In the genomic region with DNA sequence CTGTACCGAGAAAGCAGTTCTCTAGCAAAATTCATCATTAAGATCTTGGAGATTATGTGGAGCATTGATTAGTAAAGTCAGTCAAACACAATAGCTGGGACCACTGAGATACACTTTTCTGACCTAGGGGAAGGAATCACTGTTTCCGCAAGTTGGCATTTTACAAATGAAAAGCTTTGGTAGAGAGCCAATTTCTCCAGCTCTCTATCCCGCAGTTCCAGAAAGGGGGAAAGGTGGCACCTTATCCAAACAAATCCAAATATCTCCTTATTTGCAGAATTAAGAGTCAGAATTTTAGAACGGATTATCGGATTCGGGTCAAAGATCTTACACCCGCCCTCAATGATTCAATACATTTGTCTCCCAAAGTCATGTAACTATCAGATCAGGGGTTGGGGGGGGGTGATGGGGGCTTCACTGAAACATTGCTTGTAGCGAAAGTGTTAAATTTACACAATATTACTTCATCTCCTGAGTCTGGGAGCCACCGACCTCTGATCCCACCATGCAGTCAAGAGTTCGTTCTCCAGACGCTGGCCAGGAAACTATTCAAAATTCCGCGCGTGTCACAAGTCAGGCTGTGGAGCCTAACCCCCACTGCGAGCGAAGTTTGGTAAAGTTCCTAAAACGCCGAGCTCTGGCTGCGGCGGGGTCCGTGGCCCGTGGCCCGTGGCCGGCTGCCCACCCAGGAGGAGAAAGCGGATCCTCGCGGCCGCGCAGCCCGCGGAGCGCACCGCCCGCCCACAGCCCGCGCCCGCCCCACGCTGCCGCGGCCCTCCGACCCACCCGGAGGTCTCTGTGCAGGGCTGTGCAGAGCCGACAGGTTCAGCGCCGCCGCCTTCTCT, we compare ENCODE assay signal across 8 mouse cellular contexts. TPM values are rescaled to one million over a fixed set of nuclear protein-coding genes. Genes with fewer than 3 reads are reported as not detected.
DNase-seq lines count a peak whose midpoint lies in the region; ATAC-seq and TF ChIP-seq lines count a peak whose summit lies in the region.

No protein-coding gene starts in this region.

- peak; percentile 40; the same call in 1 of the 2 replicates for ATAC-seq in heart, embryonic 15.5 days (replicated peaks; ENCODE audit: insufficient number of reproducible peaks, insufficient read depth, low FRiP score, low read depth)
- peak; percentile 47 for ATAC-seq in hindbrain, embryonic 13.5 days (ENCODE audit: low FRiP score)

- DNase-seq in heart, adult 8-10 months (ENCODE audit: low spot score): no peak
- DNase-seq in mesoderm, embryonic 11.5 days (ENCODE audit: low read depth, low spot score): peak; percentile 18
- DNase-seq in T-cell, adult 2 months (ENCODE audit: low spot score): no peak
- DNase-seq in frontal cortex, postnatal 14 days (ENCODE audit: low spot score in 2 of 2): no peak
- DNase-seq in cerebellum, adult 18-20 months: no peak

- H3K4me3 ChIP-seq in heart, embryonic 15.5 days: peak overlapping the region; percentile 82
- peak overlapping the region; percentile 87 for H3K4me3 ChIP-seq in bone marrow macrophage, adult 2 months (ENCODE audit: insufficient read depth, low read length)
- H3K4me3 ChIP-seq in hindbrain, embryonic 13.5 days: peak overlapping the region; percentile 68

- H3K27me3 ChIP-seq in heart, embryonic 15.5 days: 0 out of 2 replicates have a peak, but pooled peaks cover 3% of the 10 kb centered on the region
- H3K27me3 ChIP-seq in hindbrain, embryonic 13.5 days: peaks cover 42% of the 10 kb centered on the region

- WGBS in heart, embryonic 15.5 days: 7% methylated on average over 46 of the region's 46 CpGs
- 5% methylated on average over 39 of the region's 46 CpGs for WGBS in hindbrain, embryonic 13.5 days

- no peak overlapping the region for H3K27ac ChIP-seq in heart, embryonic 15.5 days
- no peak overlapping the region for H3K27ac ChIP-seq in bone marrow macrophage, adult 2 months (ENCODE audit: insufficient read depth, low read depth, low read length)
- H3K27ac ChIP-seq in hindbrain, embryonic 13.5 days: no peak overlapping the region

- H3K9me3 ChIP-seq in heart, embryonic 15.5 days (replicated peaks): no peaks in the 10 kb centered on the region
- H3K9me3 ChIP-seq in hindbrain, embryonic 13.5 days: no peaks in the 10 kb centered on the region

- no peak for TF ChIP-seq CTCF in bone marrow macrophage, adult 2 months (IDR thresholded peaks at IDR 0.05; ENCODE audit: low read depth, low read length)

- H3K4me2 ChIP-seq in heart, embryonic 15.5 days: peak overlapping the region; percentile 97
- peak overlapping the region; percentile 91 for H3K4me2 ChIP-seq in hindbrain, embryonic 13.5 days

- H3K4me1 ChIP-seq in heart, embryonic 15.5 days (replicated peaks): peaks cover 17% of the 10 kb centered on the region; the same call in 1 of the 2 replicates
- peaks cover 4% of the 10 kb centered on the region; the same call in 1 of the 2 replicates for H3K4me1 ChIP-seq in bone marrow macrophage, adult 2 months (ENCODE audit: control insufficient read depth, insufficient read depth, low read length)
- H3K4me1 ChIP-seq in hindbrain, embryonic 13.5 days (replicated peaks): peaks cover 28% of the 10 kb centered on the region

- H3K36me3 ChIP-seq in heart, embryonic 15.5 days: no peaks in the 10 kb centered on the region
- H3K36me3 ChIP-seq in hindbrain, embryonic 13.5 days: no peaks in the 10 kb centered on the region

- peak overlapping the region; percentile 80 for H3K9ac ChIP-seq in heart, embryonic 15.5 days
- peak overlapping the region; percentile 76 for H3K9ac ChIP-seq in hindbrain, embryonic 13.5 days

- TF ChIP-seq POLR2A in bone marrow macrophage, adult 2 months (IDR thresholded peaks at IDR 0.05; ENCODE audit: borderline replicate concordance, low read depth, low read length): no peak

RNA-seq across cellular contexts. Expression of gene Depdc7, which starts 0.6 kb away (rescaled TPM):
- polyA plus RNA-seq in heart, embryonic 15.5 days (2015; fragmentation: Nextera tagmentation; extraction: Ambion mirVana): 4.7 and 4.8 TPM in 2 replicates
- 1 to 10 TPM in 3 of 4 experiments, under 1 TPM in 1; 0.57 to 1.8 (median 1.2) TPM for total RNA-seq in heart, adult 8-10 months (2022)
- 13.1 and 14.4 TPM in 2 replicates for polyA plus RNA-seq in bone marrow macrophage, adult 2 months (2012; ENCODE audit: insufficient read depth, insufficient read length, missing spikeins)
- 0.91 and 1.5 TPM in 2 replicates for polyA plus RNA-seq in hindbrain, embryonic 13.5 days (2015; fragmentation: Nextera tagmentation; extraction: Ambion mirVana)

RNA-seq across cellular contexts. Expression of gene Pin1rt1, which starts 25.9 kb away (rescaled TPM):
- not detected in 2 replicates for polyA plus RNA-seq in heart, embryonic 15.5 days (2015; fragmentation: Nextera tagmentation; extraction: Ambion mirVana)
- total RNA-seq in heart, adult 8-10 months (2022): not detected
- polyA plus RNA-seq in bone marrow macrophage, adult 2 months (2012; ENCODE audit: insufficient read depth, insufficient read length, missing spikeins): not detected in 2 replicates
- not detected in 2 replicates for polyA plus RNA-seq in hindbrain, embryonic 13.5 days (2015; fragmentation: Nextera tagmentation; extraction: Ambion mirVana)

RNA-seq across cellular contexts. Expression of gene Tcp11l1, which starts 30.1 kb away (rescaled TPM):
- polyA plus RNA-seq in heart, embryonic 15.5 days (2015; fragmentation: Nextera tagmentation; extraction: Ambion mirVana): 27.9 and 28.2 TPM in 2 replicates
- total RNA-seq in heart, adult 8-10 months (2022): 10 to 100 TPM in 2 of 4 experiments, 1 to 10 TPM in 2; 8.4 to 10.7 (median 9.7) TPM
- 21.9 and 22.0 TPM in 2 replicates for polyA plus RNA-seq in bone marrow macrophage, adult 2 months (2012; ENCODE audit: insufficient read depth, insufficient read length, missing spikeins)
- 70.5 and 75.1 TPM in 2 replicates for polyA plus RNA-seq in hindbrain, embryonic 13.5 days (2015; fragmentation: Nextera tagmentation; extraction: Ambion mirVana)
